Mouse (Mus musculus) right cerebral cortex, adult 2 months (tissue): ENCODE measurements at regions not wholly inside any gene's neighbourhood (a gene's known extent, or its start where the extent isn't known, plus 50 kb on each side); places are given as distances from the start of the nearest gene placed in this dataset.

Source experiments
- DNase-seq, 2 experiments: peaks; one replicate each; pipeline ENCODE4 v3.0.0; 2021 to 2022; ENCODE audit warnings: low spot score in 2 of 2

GRCm38 (mm10) chr7:39596403-39596802 lies 78.8 kb downstream of the Zfp619 start:
- no peak for DNase-seq

- DNase-seq = no peak
Measured at GRCm38 (mm10) chr7:39613767-39614166, 96.2 kb downstream of the Zfp619 start.

GRCm38 (mm10) chr7:39615092-39615491 lies 97.5 kb downstream of the Zfp619 start:
- DNase-seq = no peak

- no peak for DNase-seq
Measured at GRCm38 (mm10) chr7:39621796-39622195, 104.2 kb downstream of the Zfp619 start.

- no peak for DNase-seq
Measured at GRCm38 (mm10) chr7:39632836-39633235, 115.3 kb downstream of the Zfp619 start.

GRCm38 (mm10) chr7:39642333-39642732 lies 124.8 kb downstream of the Zfp619 start:
- DNase-seq = no peak

- no peak for DNase-seq
Measured at GRCm38 (mm10) chr7:39643323-39643722, 125.8 kb downstream of the Zfp619 start.

GRCm38 (mm10) chr7:39650483-39651102 lies 133.0 kb downstream of the Zfp619 start:
- DNase-seq = no peak

GRCm38 (mm10) chr7:39654563-39655286 lies 137.2 kb downstream of the Zfp619 start:
- no peak for DNase-seq

GRCm38 (mm10) chr7:39655287-39655652 lies 137.7 kb downstream of the Zfp619 start:
- DNase-seq = peak; percentile 9 to 49

- no peak for DNase-seq
Measured at GRCm38 (mm10) chr7:39655709-39656397, 138.3 kb downstream of the Zfp619 start.

- no peak for DNase-seq
Measured at GRCm38 (mm10) chr7:39659597-39659996, 142.0 kb downstream of the Zfp619 start.

- DNase-seq = no peak
Measured at GRCm38 (mm10) chr7:39675124-39675846, 157.7 kb downstream of the Zfp619 start.

- DNase-seq = no peak
Measured at GRCm38 (mm10) chr7:39675847-39676238, 158.3 kb downstream of the Zfp619 start.

- DNase-seq = no peak
Measured at GRCm38 (mm10) chr7:39680411-39680810, 162.8 kb downstream of the Zfp619 start.

- no peak for DNase-seq
Measured at GRCm38 (mm10) chr7:39696589-39696988, 179.0 kb downstream of the Zfp619 start.

- no peak for DNase-seq
Measured at GRCm38 (mm10) chr7:39701506-39701905, 183.9 kb downstream of the Zfp619 start.

- DNase-seq = no peak
Measured at GRCm38 (mm10) chr7:39705118-39706095, 187.8 kb downstream of the Zfp619 start.

- no peak for DNase-seq
Measured at GRCm38 (mm10) chr7:39706606-39707005, 189.0 kb downstream of the Zfp619 start.

- peak; percentile 17 to 18 for DNase-seq
Measured at GRCm38 (mm10) chr7:39716340-39717150, 199.0 kb downstream of the Zfp619 start.
